Mouse (Mus musculus) T-helper 17 cell (primary cell): ENCODE data around the gene Gm20807.
"Not testable (repeated sequence)": the region's sequence is repeated elsewhere in the genome, so short reads cannot be mapped to it uniquely, and the experiment has no call there.

ENCODE experiments used
- in situ Hi-C, 2 experiments: fragments of 300-600 bp; cut with MboI, MseI; formaldehyde crosslinking; loops; 1 replicate in 1 of 2; 2 replicates in 1 of 2; pipeline ENCODE4 v1.15.1; 2025; ENCODE audit warnings: high pct_unique_total_duplicates in 2 of 2

The Gm20807 gene

DNA sequence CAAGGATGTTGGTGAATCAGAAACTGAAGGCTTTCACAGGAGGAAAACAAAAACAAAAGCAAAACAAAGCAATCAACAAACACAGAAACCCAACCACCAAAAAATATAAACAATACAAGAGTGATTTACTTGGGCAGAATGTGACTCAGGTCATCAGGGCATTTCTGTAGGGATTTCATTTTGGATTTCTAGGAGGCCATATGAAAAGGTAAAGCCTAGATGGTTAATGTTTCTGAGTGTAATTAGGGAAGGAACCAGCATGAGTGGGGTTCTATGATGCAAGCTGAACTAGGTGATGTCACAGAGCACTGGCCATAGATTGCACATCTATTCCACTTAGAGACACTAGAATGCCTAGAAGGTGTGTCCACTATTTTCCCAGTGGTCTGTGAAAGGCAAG lies at the start of gene Gm20807:
TSS of gene Gm20807 (plus strand) at position 301 of the 400 bp plus-strand sequence.
- in situ Hi-C loops = not testable (repeated sequence)
